Mouse (Mus musculus) CD4-positive, CD25-positive, alpha-beta regulatory T cell, adult 4 months (primary cell): Measurements from ENCODE around the gene Ak8. TPM values are rescaled to one million over a fixed set of nuclear protein-coding genes. Genes with fewer than 3 reads are reported as not detected.

Experiments used
- ATAC-seq: one replicate; pipeline ENCODE4 v1.8.0; 2017
- polyA plus RNA-seq, 2 experiments: library from polyadenylated mRNA; unstranded; fragments of 100-300 nt; shearing (Covaris generic); gene quantifications; one replicate each; pipeline ENCODE4 v1.2.1; 2017

Gene Ak8
- polyA plus RNA-seq, 2 experiments from 2014 or later, result not detected

DNA sequence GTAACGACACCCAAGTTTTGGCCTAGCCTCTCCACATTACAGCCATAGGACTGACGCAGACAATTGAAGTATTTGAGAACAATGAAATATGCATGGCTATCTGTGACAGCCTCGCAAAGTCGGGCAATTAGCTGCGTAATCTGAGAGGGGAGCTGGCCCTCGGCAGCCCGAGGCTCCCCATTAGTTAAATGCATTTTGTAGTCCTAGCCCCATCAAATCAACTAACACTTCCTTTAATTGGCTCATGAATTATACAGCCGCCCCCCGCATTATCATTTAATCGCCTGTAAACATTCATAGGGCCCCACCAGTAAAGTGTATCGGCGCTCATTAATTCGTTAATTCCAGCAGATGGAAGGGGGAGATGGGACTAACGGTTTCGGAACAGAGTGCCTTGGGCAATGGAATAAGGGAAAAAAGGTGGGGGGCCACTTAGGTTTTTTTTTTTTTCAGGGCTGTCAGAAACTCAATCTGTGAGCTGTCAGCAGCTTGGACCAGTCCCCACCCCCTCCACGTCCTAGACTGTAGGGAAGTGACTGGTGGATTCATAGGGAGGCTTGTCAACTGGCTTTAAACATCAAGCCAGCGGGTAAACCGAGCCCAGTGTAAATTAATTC is 97.6 kb downstream of the Ak8 start:
- no peak for ATAC-seq

DNA sequence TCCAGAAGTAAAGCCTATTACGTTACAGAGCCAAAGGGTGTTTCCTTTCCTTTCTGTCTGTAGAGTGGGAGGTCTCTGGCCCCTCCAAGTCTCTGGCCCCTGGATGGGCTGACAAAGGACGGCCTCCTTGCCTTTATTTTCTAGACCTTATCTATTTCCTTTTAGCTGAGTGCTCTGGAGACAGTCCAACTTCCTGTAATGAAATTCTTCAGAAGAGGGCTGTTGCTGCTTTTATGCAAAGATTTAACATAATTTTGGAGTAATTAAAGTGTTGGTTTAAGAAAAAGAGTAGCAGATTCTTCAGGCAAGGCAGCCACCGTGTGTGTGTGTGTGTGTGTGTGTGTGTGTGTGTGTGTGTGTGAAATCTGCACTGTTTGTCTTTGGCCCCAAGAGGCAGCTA is 98.4 kb downstream of the Ak8 start:
- no peak for ATAC-seq

DNA sequence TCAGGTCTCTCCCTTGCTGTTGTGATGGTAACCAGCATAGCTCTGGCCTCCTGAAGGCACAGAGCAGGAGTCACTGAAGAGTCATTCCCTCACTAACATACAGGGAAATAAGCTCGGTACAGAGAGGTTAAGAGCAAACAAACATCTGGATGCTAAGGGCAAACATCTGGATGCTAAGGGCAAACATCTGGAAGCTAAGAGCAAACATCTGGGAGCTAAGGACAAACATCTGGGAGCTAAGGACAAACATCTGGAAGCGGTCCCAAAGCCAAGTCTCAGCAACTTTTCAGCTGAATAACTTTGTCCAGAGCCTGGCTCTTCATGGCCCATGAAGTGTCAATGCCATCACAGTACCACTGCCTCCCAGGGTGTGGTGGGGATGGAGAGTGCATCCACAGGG is 99.6 kb downstream of the Ak8 start:
- no peak for ATAC-seq

DNA sequence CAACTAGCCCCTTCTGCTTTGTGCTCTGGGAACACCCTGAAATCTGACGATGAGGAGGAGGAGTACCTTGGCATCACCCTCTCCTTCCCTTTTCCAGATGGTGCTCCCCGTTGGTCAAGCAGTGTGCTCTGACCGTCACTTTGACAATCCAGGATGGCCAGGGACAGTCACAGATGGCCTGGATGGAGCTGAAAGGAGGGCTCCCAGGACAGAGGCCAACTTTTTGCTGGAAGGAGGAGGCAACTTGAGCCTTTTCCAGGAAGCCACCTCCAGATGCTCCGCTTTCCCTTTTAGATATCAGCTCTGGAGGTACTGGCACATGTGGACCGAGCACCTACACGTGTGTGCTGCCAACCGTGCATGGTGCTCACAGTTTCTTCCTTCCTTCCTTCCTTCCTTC is 103.4 kb downstream of the Ak8 start:
- ATAC-seq, result no peak

DNA sequence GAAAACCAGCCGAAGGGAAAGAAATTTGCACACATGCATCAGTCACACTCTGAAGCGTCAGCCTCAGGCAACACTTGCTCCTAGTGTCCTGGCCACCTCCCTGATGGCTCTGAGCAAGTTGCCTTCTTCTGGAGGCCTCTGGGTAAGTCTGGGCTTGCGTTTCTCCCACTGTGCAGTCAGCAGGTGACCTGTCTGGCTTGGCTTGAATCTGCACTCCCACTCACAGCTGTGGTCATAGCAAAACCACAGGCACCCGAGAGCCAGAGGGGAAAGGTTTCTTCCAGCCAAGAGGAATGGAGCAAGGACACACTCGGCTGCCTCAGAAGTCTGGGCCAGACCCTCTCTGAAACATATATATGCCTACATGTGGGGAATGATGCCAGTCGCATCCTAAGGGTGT is 108.9 kb downstream of the Ak8 start:
- no peak for ATAC-seq

DNA sequence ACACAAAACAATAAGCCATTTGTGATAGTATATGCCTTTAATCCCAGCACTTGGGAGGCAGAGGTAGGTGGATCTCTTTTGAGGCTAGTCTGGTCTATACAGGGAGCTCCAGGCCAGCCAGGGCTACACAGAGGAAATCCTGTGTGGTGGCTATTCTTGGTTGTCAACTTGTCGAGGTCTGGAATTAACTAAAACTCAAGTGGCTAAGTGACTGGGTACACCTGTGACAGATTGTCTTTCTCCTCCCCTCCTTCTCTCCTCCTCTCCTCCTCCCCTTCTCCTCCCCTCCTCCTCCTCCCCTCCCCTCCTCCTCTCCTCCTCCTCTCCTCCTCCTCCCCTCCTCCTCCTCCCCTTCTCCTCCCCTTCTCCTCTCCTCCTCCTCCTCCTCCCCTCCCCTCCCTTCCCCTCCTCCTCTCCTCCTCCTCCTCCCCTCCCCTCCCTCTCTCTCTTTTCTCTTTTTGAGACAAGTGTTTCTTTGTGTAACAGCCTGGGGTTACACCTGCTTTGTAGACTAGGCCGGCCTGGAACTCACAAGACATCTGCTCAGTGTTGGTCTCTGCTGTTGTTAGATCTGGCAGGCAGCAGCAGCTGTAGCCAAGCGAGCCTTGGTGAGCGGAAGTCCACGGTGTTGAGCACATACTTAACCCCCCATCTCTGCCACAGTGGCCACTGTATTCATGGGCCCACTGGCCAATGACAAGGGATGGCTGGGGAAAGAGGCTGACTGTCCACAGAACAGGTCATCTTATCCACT is 110.5 kb downstream of the Ak8 start:
- ATAC-seq, result no peak

DNA sequence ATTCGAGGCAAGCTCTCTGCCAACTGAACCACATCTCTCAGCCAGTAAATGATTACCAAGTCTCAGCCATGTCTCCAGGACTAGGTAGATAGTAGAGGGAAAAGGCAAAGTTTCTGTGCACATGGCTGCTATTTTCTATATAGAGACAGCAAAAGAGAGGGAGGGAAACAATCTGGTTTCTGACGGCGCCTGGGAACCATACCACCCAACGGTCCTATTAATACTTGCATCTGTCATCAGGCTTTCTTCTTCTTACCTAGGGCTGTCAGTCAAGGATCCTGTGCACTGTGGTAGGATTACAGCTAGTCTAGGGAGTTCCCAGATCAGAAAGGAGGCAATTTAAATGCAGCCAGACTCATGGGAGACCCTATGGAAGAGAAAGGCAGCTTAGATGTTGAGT is 118.9 kb downstream of the Ak8 start:
- ATAC-seq, result no peak

DNA sequence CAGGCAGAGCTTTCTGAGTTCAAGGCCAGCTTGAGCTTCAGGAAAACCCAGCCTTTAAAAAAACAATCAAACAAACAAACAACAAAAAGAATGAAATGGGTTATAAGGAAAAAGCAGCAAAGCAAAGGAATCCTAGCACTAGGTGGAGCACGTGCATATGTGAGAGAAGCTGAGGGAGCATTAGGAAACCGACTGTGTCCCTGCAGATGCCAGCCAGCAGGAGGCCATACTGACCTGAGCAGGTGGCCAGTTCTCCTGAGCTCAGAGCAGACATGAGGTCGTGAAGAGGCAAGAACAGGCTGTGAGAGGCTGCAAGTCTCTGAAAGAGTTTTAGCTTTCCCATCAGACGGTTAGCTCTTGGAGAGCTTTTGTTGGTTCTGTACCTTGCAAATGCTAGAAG is 129.3 kb downstream of the Ak8 start:
- ATAC-seq, result no peak

DNA sequence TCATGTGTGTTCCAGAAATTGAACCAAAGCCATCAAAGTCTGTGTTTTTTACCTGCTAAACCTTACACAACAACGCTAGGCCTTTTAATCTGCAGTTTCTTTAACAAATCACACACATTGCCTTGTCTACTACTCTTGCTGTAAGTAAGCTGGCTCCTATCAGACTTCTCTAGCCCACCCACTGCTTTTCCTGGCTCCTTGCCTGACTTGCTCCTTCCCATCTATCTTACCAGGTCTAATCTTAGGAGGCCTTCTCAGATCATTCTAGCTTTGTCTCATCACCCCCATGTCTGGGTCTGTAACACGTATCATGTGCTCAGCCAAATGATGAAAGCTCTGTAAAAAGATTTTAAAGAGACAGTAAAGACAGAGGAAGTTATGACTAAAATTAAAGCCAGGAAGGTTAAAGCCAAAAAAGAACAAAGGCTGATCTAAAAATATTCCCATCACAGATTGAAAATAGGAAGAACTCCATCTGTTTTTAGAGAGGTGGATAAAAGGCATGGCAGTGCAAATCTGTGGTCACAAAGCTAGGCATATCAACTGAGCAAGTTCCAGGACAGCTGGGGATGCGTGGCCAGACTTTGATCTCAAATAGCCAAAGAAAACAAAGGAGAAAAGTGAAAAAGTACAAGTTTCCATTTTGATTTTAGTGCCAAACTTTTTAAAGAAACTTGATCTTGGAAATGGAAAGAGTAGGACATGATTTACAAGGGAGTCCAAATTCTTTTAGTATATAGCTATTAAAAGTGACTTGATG is 136.4 kb downstream of the Ak8 start:
- no peak for ATAC-seq

DNA sequence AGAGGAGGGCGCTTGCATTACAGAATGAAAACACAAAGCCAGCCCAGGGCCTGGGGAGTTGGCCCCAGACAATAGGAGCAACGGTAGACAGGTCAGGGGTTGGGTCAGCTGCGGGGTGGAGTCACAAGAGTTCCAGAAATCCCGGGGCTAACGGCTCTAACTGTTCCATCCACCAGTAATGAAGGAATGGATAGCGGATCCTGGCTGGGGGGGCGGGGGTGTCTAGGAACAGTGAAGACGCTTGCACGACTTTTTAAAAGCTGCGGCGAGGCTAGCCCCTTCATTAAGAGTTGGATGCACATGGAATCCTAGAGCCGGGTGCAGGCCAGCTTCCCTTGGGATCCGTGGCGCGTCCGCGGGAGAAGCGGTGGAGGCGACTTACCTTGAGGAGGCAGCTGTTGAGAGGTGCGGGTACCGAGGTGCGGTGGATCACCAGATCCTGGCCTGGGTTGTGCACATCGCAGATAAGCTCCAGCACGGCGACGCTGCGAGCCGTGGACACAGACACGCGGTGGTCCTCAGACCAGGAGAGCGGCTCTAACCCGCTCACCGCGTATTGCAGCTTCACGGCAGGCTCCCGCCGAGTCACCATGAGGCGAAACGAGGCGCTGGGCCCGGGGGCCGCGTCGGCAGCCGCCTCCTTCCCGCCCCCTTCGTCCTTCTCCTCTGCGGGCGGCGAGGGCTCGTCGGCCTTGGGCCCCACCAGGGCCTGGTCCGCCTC is 139.7 kb downstream of the Ak8 start:
- ATAC-seq, result peak; percentile 38

DNA sequence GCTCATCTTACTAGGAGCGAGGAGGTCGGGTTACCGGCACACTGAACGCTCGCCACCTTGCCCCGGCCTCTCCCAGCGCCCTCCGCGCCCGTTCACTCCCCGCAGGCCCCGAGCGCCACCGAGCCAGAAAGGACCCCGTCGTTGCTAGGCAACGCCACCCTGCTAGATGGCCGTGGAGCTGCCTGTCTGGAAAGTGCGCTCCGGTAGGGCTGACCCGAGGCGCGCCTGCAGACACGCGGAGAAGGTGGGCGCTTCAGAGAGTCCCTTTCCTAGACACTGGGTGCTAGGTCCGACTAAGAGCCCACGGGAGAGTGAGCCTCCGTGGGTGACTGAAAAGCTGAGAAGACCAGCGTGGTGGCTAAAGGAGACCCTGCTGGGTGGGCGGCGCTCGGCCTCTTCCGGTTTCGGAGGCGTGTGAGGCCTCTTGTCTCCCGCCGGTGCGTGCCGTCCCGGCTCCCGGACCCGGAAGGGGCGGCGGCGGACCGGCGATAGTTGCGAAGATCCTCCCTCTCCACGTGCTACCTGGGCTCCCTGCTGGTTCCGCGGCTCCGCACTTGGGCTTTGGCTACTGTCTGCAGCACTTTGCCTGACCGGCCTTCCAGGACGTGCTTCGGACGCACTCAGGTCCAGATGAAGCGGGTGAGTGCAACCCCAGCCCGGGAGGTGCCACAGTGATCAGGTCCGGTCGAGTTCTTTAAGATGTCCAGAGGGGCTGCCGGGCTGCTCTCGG is 140.4 kb downstream of the Ak8 start, which contains the start of the genes Gtf3c4 and Ddx31:
Gene Gtf3c4, minus strand, starts transcription at position 139 of the 730 bp plus-strand sequence.
Gene Ddx31, plus strand, starts transcription at position 185 of the 730 bp plus-strand sequence.
- ATAC-seq, result peak; percentile 92

DNA sequence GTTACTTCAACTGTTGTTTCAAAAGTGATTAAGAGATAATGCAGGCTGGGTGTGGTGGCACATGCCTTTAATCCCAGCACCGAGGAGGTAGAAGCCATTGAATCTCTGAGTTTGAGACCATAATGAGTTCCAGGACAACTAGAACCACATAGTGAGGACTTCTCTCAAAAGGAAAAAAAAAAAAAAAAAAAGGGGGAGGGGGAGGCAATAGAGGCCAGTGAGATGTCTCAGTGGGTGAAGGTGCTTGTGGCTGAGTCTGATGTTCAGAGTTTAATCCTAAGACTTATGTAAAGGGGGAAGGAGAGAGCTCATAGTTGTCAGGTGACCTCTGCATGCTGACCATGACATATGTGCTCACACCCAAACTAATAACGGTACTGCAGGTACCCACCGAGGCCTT is 142.1 kb downstream of the Ak8 start:
- ATAC-seq, result no peak

DNA sequence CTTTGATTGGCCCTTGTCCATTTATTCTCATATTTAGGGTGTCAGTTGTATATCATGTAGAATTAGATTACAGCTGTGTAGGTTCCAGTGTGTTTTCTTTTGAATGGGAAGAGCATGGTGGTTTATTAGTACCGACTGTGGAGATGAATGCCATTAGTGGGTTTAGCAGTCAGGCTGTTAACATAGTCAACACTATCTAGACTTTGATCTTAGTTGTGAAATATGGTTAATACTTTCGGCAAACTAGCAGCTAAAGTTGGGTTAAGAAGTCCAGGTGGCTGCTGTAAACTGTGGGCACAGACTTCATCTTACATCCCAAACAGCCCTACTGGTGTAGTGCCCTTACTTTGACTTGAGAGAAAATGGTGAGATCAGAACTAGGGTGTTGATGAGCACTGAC is 148.9 kb downstream of the Ak8 start:
- ATAC-seq, result no peak

DNA sequence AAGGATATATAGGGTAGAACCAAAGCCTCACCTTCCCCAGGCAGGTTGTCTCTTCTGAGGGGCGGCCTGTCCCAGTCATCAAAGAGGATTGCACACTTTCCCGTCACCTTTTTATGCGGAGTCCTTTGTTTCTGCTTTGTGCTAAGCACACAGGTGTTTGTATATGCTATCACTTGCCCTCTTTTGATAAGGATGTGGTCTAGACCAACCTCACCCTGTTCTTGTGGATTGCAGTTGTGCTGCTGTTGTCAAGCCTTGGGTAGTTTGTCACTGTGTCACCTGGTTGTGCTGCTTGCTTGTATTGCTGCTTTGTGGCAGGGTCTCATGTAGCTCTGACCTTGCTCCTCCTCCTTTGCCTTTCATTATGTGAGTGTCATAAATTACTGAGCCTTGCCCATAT is 152.6 kb downstream of the Ak8 start:
- no peak for ATAC-seq

DNA sequence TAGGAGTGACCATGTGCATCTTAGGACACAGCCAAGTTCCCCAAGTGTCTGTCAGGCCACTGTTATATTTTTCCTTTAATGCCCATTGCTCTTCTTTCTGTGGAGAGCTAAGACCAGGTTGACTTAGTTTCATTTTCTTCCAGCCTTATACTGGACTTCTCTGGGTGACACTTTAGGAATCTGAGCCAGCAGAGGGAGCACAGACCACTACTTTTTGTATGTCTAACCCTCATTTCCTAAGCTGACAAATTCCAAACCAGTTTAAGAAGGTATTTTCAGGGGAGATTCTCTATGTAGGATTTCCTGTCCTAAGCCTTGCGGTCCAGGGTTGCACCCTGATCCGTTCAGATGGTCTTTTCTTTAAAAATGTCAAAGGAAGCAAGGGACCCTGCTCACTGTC is 155.8 kb downstream of the Ak8 start:
- ATAC-seq, result no peak

DNA sequence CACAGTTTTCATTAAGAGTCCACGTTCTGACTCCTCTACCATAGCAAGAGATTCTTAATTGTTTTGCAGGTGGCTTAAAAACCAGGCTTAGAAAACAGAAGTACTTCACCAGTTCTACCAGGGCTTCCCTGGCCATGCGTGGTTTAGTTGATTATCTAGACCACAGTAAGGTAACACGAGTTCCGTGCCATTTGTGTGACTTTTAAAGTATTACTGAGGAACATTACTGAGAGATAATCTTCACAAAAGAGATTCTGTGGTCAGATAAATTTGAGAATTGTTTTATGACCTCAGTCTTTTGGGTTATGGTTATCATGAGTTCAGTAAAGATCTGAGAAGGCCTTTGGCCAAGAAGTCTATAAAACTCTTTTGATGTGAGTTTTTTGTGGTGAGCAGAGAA is 159.3 kb downstream of the Ak8 start:
- ATAC-seq, result no peak

DNA sequence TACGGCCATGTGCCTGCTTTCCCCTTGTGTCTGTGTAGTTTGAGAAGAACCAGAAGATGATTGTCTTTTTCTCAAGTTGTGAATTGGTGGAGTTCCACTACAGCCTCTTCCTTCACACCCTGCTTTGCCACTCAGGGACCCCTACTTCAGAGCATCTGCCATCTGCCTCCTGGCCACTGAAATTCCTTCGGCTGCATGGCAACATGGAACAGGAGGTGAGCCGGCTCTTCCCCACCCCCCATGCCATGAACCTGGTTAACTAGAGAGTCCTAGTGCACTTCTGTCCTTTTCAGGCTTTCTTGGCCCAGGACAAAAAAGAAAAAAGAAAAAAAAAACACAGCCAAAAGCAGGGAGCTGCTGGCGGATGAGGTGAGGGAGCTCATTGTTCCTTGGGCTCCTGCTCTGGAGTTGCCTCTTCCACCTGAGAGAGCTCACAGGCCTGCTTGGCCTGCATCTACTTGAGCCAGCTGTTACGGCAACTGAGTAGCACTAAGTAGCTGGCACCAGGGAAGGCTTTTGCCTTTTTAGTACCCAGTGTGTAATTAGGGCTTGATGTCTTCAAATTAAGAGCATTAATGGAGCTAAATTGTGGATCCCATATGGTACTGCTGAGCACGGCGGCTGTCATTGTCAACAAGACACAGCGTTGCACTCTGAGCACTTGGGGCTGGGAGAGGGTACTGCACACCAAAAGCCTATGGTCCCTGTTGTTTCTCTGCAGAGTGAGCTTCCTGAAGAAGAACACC is 160.9 kb downstream of the Ak8 start:
- ATAC-seq, result no peak
